9 mouse cellular contexts compared by ENCODE assay signal in genomic region chr1:132237585-132238159, GRCm38 (mm10). TPM values are rescaled to one million over a fixed set of nuclear protein-coding genes. Genes with fewer than 3 reads are reported as not detected.
DNase-seq lines count a peak whose midpoint lies in the region; ATAC-seq and TF ChIP-seq lines count a peak whose summit lies in the region.
"Had no signal": no experiment of that assay in that cellular context is flagged by ENCODE, and none has a peak within 500 bp of the region (broad histone marks: within the 10 kb centered on the region; RNA-seq: fewer than 3 reads in every experiment).

No protein-coding gene starts in this region.

- H3K27me3 ChIP-seq in C2C12 (ENCODE audit: control insufficient read depth, insufficient read depth, insufficient read length), result no peaks in the 10 kb centered on the region
- H3K27me3 ChIP-seq in G1E (ENCODE audit: insufficient read depth, low read length), result peaks cover 16% of the 10 kb centered on the region
- H3K27me3 ChIP-seq: hindbrain, embryonic 15.5 days had no signal

- ATAC-seq in G1E (ENCODE audit: extremely low read depth, insufficient number of reproducible peaks, low FRiP score, poor library complexity, severe bottlenecking), result no peak

- TF ChIP-seq CTCF in C2C12 (IDR thresholded peaks at IDR 0.05; ENCODE audit: control insufficient read depth, insufficient read depth, insufficient read length) (peak; percentile 59), G1E (IDR thresholded peaks at IDR 0.05; ENCODE audit: low read depth, low read length) (peak; percentile 95)
- peak; percentile 79 for TF ChIP-seq CTCF in lung, adult 2 months (IDR thresholded peaks at IDR 0.05; ENCODE audit: insufficient read depth, low read length)

- DNase-seq in G1E (ENCODE audit: low spot score), result peak; percentile 37
- DNase-seq in cerebellum, adult 11-12 months, result peak; percentile 48
- peak; percentile 70 for DNase-seq in forelimb bud, embryonic 11.5 days (ENCODE audit: low read depth, low spot score)
- DNase-seq in kidney, postnatal 25 days, result peak; percentile 59 to 72
- peak; percentile 63 for DNase-seq in lung, adult 2 months
- peak; percentile 52 for DNase-seq in right cerebral cortex, adult 18-20 months
- peak; percentile 28 for DNase-seq in yolk sac, embryonic 10.5 days (ENCODE audit: low spot score)

- 17% methylated on average over 6 of the region's 6 CpGs for WGBS in lung, adult 2 months

- H3K36me3 ChIP-seq in C2C12 (ENCODE audit: control insufficient read depth, insufficient read depth) (no peaks in the 10 kb centered on the region), G1E (replicated peaks) (no peaks in the 10 kb centered on the region)
- H3K36me3 ChIP-seq: hindbrain, embryonic 15.5 days had no signal

- no peaks in the 10 kb centered on the region for H3K79me3 ChIP-seq in C2C12 (ENCODE audit: low read depth)

- TF ChIP-seq POLR2A in lung, adult 2 months (IDR thresholded peaks at IDR 0.05; ENCODE audit: borderline replicate concordance, extremely low read depth, low read depth, low read length), result no peak

- H3K4me3 ChIP-seq in C2C12 (ENCODE audit: insufficient read depth, poor library complexity, severe bottlenecking) (no peak overlapping the region), G1E (ENCODE audit: low read depth, low read length) (no peak overlapping the region)
- no peak overlapping the region for H3K4me3 ChIP-seq in lung, adult 2 months (replicated peaks; ENCODE audit: extremely low read depth, low read depth, low read length)
- H3K4me3 ChIP-seq: hindbrain, embryonic 15.5 days had no signal

- no peak overlapping the region for H3ac ChIP-seq in C2C12 (ENCODE audit: control insufficient read depth, insufficient read length, low read depth)

- H3K4me1 ChIP-seq in G1E (ENCODE audit: insufficient read depth, low read depth, low read length), result no peaks in the 10 kb centered on the region
- H3K4me1 ChIP-seq in lung, adult 2 months (ENCODE audit: control insufficient read depth, insufficient read depth, low read length), result no peaks in the 10 kb centered on the region
- H3K4me1 ChIP-seq: hindbrain, embryonic 15.5 days had no signal

- no peaks in the 10 kb centered on the region for H3K9me3 ChIP-seq in G1E (replicated peaks)
- H3K9me3 ChIP-seq: hindbrain, embryonic 15.5 days had no signal

- no peaks in the 10 kb centered on the region for H3K79me2 ChIP-seq in C2C12 (ENCODE audit: control insufficient read depth, insufficient read depth)

TF ChIP-seq in C2C12, 6 proteins besides CTCF, POLR2A, EP300 and RAD21:
- TF ChIP-seq MYOG (IDR thresholded peaks at IDR 0.05; ENCODE audit: control insufficient read depth, extremely low read depth, insufficient read length) (no peak), USF1 (IDR thresholded peaks at IDR 0.05; ENCODE audit: low read depth) (no peak), MAX (IDR thresholded peaks at IDR 0.05) (no peak), FOSL1 (IDR thresholded peaks at IDR 0.05; ENCODE audit: insufficient read depth, low read length, poor library complexity, severe bottlenecking) (no peak), MYOD1 (IDR thresholded peaks at IDR 0.05; ENCODE audit: control insufficient read depth, insufficient read length, low read depth) (no peak), CEBPB (IDR thresholded peaks at IDR 0.05; ENCODE audit: low read depth) (no peak)

RNA-seq across cellular contexts. Expression of gene Gm10188, which starts 8.1 kb away (rescaled TPM):
- polyA plus RNA-seq in C2C12 (2012; fragmentation: generic; extraction: Trizol), result not detected
- total RNA-seq in G1E (2014; fragmentation: Nextera tagmentation), result not detected in 2 replicates
- 0.17 TPM in 1 of 2 replicates, not detected in the other for total RNA-seq in G1E (2017)
- not detected in 2 replicates for polyA plus RNA-seq in G1E (2012)
- polyA plus RNA-seq in lung, adult 2 months (2012; rRNA removed), result not detected in 2 replicates

RNA-seq across cellular contexts. Expression of gene AC124108.1, which starts 46.4 kb away (rescaled TPM):
- polyA plus RNA-seq in C2C12 (2012; fragmentation: generic; extraction: Trizol), result 0.01 TPM
- total RNA-seq in G1E (2014; fragmentation: Nextera tagmentation), result not detected in 2 replicates
- total RNA-seq in G1E (2017), result under 0.01 and 0.05 TPM in 2 replicates
- not detected in 2 replicates for polyA plus RNA-seq in G1E (2012)
- not detected in 2 replicates for polyA plus RNA-seq in lung, adult 2 months (2012; rRNA removed)

RNA-seq across cellular contexts. Expression of gene Lemd1, which starts 46.4 kb away (rescaled TPM):
- polyA plus RNA-seq in C2C12 (2012; fragmentation: generic; extraction: Trizol) (0.14 TPM), G1E (2012) (not detected in 2 replicates)
- total RNA-seq in G1E (2014; fragmentation: Nextera tagmentation) (not detected in 2 replicates), G1E (2017) (0.17 and 0.44 TPM in 2 replicates)
- not detected in 2 replicates for polyA plus RNA-seq in lung, adult 2 months (2012; rRNA removed)
